Mouse (Mus musculus): Measurements from ENCODE around the gene Gabpb2. TPM values are rescaled to one million over a fixed set of nuclear protein-coding genes. Genes with fewer than 3 reads are reported as not detected.

The Gabpb2 gene
- polyA plus RNA-seq, 1 experiment from 2014 or later: 4.3 TPM

GRCm38 (mm10) chr3:95235386-95236301, 17.9 kb upstream of the Gabpb2 start:
- H3K27me3 ChIP-seq (replicated peaks; ENCODE audit: control insufficient read depth, insufficient read depth, low read length): no peaks in the 10 kb centered on the region
- no peaks in the 10 kb centered on the region for H3K9me3 ChIP-seq (replicated peaks; ENCODE audit: control insufficient read depth, low read length)
- H3K9ac ChIP-seq (ENCODE audit: low read length): no peak overlapping the region
- WGBS: 54% methylated on average over 23 of the region's 23 CpGs
- peaks cover 70% of the 10 kb centered on the region for H3K36me3 ChIP-seq (ENCODE audit: control insufficient read depth, insufficient read depth, low read length)
- H3K4me3 ChIP-seq (ENCODE audit: low read depth, low read length): no peak overlapping the region
- H3K27ac ChIP-seq (ENCODE audit: low read depth, low read length): no peak overlapping the region
- ATAC-seq: no peak
- peaks cover 12% of the 10 kb centered on the region for H3K4me1 ChIP-seq (ENCODE audit: control insufficient read depth, insufficient read depth, low read length)
- H3K4me2 ChIP-seq (ENCODE audit: low read length): no peak overlapping the region
- no peak for DNase-seq (ENCODE audit: low spot score)

DNA sequence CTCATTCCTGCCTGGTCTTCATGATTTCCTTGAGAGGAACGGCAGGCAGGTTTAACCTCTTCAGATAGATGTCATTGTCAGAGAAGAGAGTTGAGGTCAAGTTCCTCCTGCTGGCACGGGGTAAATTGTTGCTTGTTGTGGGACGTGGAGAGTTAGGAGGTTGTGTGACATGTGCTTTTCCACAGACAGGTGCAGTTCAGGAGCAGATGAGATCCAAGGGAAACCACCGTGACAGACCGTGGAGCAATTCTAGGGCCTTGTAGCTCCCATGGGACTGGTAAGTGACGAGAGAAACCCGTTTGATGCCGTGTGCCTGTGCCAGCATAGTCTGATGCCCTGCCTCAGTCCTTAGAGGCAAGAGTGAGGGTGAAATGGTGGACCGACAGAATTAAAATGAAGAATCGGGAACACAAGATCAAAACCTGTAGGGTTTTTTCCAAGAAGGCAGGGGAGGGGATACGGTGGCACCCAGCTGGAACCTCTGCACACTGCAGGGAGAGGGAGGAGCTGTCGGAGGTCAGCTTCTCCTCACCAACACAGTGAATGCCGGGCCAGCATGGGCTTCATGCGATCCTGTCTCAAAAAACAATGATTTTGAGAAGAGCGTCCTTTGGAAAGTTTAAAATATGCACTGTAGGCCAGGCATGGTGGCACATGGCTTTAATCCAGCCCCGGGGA, 15.7 kb upstream of the Gabpb2 start:
- H3K36me3 ChIP-seq (ENCODE audit: control insufficient read depth, insufficient read depth, low read length): peaks cover 67% of the 10 kb centered on the region
- no peak overlapping the region for H3K9ac ChIP-seq (ENCODE audit: low read length)
- no peak overlapping the region for H3K4me2 ChIP-seq (ENCODE audit: low read length)
- no peak overlapping the region for H3K27ac ChIP-seq (ENCODE audit: low read depth, low read length)
- DNase-seq (ENCODE audit: low spot score): no peak
- no peaks in the 10 kb centered on the region for H3K27me3 ChIP-seq (replicated peaks; ENCODE audit: control insufficient read depth, insufficient read depth, low read length)
- no peak for ATAC-seq
- WGBS: 92% methylated on average over 16 of the region's 16 CpGs
- peaks cover 19% of the 10 kb centered on the region for H3K4me1 ChIP-seq (ENCODE audit: control insufficient read depth, insufficient read depth, low read length)
- no peaks in the 10 kb centered on the region for H3K9me3 ChIP-seq (replicated peaks; ENCODE audit: control insufficient read depth, low read length)
- no peak overlapping the region for H3K4me3 ChIP-seq (ENCODE audit: low read depth, low read length)

DNA sequence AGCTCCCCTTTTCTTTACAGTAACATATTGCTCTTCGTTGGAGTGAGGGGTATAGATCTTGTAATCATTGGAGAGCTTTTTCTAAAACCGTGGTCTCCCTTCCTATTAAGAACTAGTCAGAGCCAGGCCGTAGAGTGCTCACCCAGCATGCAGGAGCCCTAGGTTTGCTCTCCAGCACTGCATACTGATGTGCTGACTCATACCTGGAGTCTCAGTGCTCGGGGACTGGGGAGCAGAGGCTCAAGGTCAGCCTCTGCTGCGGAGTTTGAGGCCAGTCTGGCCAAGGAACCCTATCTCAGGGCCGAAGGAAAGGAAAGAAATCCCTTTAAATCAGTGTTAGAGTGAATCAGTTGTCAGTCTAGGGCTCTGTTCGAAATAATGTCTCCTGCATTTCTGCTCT, 15.1 kb upstream of the Gabpb2 start:
- DNase-seq (ENCODE audit: low spot score) (no peak), ATAC-seq (no peak)
- H3K9ac ChIP-seq (ENCODE audit: low read length): no peak overlapping the region
- H3K4me2 ChIP-seq (ENCODE audit: low read length): no peak overlapping the region
- H3K9me3 ChIP-seq (replicated peaks; ENCODE audit: control insufficient read depth, low read length): no peaks in the 10 kb centered on the region
- no peak overlapping the region for H3K4me3 ChIP-seq (ENCODE audit: low read depth, low read length)
- no peak overlapping the region for H3K27ac ChIP-seq (ENCODE audit: low read depth, low read length)
- WGBS: 92% methylated on average over 7 of the region's 7 CpGs
- H3K27me3 ChIP-seq (replicated peaks; ENCODE audit: control insufficient read depth, insufficient read depth, low read length): no peaks in the 10 kb centered on the region
- H3K36me3 ChIP-seq (ENCODE audit: control insufficient read depth, insufficient read depth, low read length): peaks cover 61% of the 10 kb centered on the region
- H3K4me1 ChIP-seq (ENCODE audit: control insufficient read depth, insufficient read depth, low read length): peaks cover 19% of the 10 kb centered on the region

- Histone ChIP-seq H3K4me1 (ENCODE audit: control insufficient read depth, insufficient read depth, low read length) (peaks cover 22% of the 10 kb centered on the region), H3K4me3 (ENCODE audit: low read depth, low read length) (peak within 1 kb of the TSS; percentile 89), H3K36me3 (ENCODE audit: control insufficient read depth, insufficient read depth, low read length) (peaks cover 50% of the 10 kb centered on the region), H3K4me2 (ENCODE audit: low read length) (peak within 1 kb of the TSS; percentile 86), H3K9me3 (replicated peaks; ENCODE audit: control insufficient read depth, low read length) (no peaks in the 10 kb centered on the region), H3K9ac (ENCODE audit: low read length) (peak within 1 kb of the TSS; percentile 91), H3K27ac (ENCODE audit: low read depth, low read length) (peak within 1 kb of the TSS; percentile 98), H3K27me3 (replicated peaks; ENCODE audit: control insufficient read depth, insufficient read depth, low read length) (no peaks in the 10 kb centered on the region)
- ATAC-seq (no peak), DNase-seq (ENCODE audit: low spot score) (no peak)
- WGBS: 72% methylated on average over 13 of the region's 13 CpGs
These were observed 13.8 kb upstream of the Gabpb2 start, which contains the start of gene Mllt11 for GRCm38 (mm10) chr3:95231298-95232221. Mllt11 (minus strand) TSS chr3:95232171.

DNA sequence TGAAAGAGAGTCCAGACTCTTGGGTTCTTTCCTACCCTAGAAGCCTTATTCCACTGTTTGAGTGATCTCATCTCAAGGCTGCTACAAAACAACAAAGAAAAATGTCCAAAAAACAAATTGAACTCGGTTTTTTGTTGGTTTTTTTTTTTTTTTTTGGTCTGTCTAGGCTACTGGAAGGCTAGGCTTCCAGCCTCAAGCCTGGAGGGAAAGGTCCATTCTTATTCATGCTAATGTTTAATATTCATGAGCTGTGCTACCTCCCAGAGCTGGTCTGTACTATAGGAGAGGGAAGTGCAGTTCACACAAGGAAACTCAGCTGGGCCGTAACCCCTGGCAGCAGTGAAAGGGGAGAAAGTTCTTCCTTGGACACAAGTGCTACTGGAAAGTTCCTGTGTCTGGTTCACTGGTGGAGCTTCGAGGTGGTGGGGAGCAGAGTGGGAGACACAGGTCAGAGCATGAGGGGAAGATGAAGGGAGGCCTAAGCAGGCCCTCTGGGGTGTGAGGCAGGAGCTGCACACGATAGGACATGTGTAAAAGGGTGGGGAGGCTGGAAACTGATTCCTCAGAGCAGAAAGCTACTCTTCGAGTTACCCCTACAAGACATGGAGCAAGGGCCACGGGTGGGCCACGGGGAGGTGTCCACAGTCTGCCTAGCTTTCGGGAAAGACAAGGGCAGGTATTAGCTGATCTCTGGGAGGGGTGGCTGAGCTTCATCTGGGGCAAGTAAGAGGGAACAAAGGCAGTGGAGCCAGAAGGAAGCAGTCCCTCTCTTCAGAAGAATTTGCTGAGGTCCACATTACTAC, 13.0 kb upstream of the Gabpb2 start:
- H3K4me1 ChIP-seq (ENCODE audit: control insufficient read depth, insufficient read depth, low read length): peaks cover 29% of the 10 kb centered on the region
- peak overlapping the region; percentile 86 for H3K4me2 ChIP-seq (ENCODE audit: low read length)
- WGBS: 23% methylated on average over 8 of the region's 8 CpGs
- peak overlapping the region; percentile 89 for H3K4me3 ChIP-seq (ENCODE audit: low read depth, low read length)
- H3K9ac ChIP-seq (ENCODE audit: low read length): peak overlapping the region; percentile 91
- peak; percentile 66 for DNase-seq (ENCODE audit: low spot score)
- no peaks in the 10 kb centered on the region for H3K27me3 ChIP-seq (replicated peaks; ENCODE audit: control insufficient read depth, insufficient read depth, low read length)
- H3K9me3 ChIP-seq (replicated peaks; ENCODE audit: control insufficient read depth, low read length): no peaks in the 10 kb centered on the region
- ATAC-seq: peak; percentile 8; the same call in 1 of the 2 replicates
- peaks cover 43% of the 10 kb centered on the region for H3K36me3 ChIP-seq (ENCODE audit: control insufficient read depth, insufficient read depth, low read length)
- peak overlapping the region; percentile 98 for H3K27ac ChIP-seq (ENCODE audit: low read depth, low read length)

GRCm38 (mm10) chr3:95229781-95230494, 12.2 kb upstream of the Gabpb2 start:
- 0% methylated on average over 12 of the region's 13 CpGs for WGBS
- H3K9me3 ChIP-seq (replicated peaks; ENCODE audit: control insufficient read depth, low read length): no peaks in the 10 kb centered on the region
- H3K4me1 ChIP-seq (ENCODE audit: control insufficient read depth, insufficient read depth, low read length): peaks cover 32% of the 10 kb centered on the region
- DNase-seq (ENCODE audit: low spot score): peak; percentile 69
- no peaks in the 10 kb centered on the region for H3K27me3 ChIP-seq (replicated peaks; ENCODE audit: control insufficient read depth, insufficient read depth, low read length)
- H3K9ac ChIP-seq (ENCODE audit: low read length): peak overlapping the region; percentile 91
- H3K4me3 ChIP-seq (ENCODE audit: low read depth, low read length): peak overlapping the region; percentile 89
- peaks cover 43% of the 10 kb centered on the region for H3K36me3 ChIP-seq (ENCODE audit: control insufficient read depth, insufficient read depth, low read length)
- peak; percentile 30 for ATAC-seq
- H3K27ac ChIP-seq (ENCODE audit: low read depth, low read length): peak overlapping the region; percentile 98
- H3K4me2 ChIP-seq (ENCODE audit: low read length): peak overlapping the region; percentile 86

GRCm38 (mm10) chr3:95228894-95229780, 11.4 kb upstream of the Gabpb2 start:
- DNase-seq (ENCODE audit: low spot score): peak; percentile 89
- Histone ChIP-seq H3K4me2 (ENCODE audit: low read length) (peak overlapping the region; percentile 86), H3K9ac (ENCODE audit: low read length) (peak overlapping the region; percentile 91), H3K36me3 (ENCODE audit: control insufficient read depth, insufficient read depth, low read length) (peaks cover 41% of the 10 kb centered on the region), H3K27ac (ENCODE audit: low read depth, low read length) (peak overlapping the region; percentile 98), H3K4me3 (ENCODE audit: low read depth, low read length) (peak overlapping the region; percentile 89), H3K27me3 (replicated peaks; ENCODE audit: control insufficient read depth, insufficient read depth, low read length) (no peaks in the 10 kb centered on the region), H3K9me3 (replicated peaks; ENCODE audit: control insufficient read depth, low read length) (no peaks in the 10 kb centered on the region), H3K4me1 (ENCODE audit: control insufficient read depth, insufficient read depth, low read length) (peaks cover 40% of the 10 kb centered on the region)
- WGBS: under 1% methylated on average over 42 of the region's 43 CpGs
- ATAC-seq: peak; percentile 16

Data from forebrain, embryonic 14.5 days (tissue).